In genomic region chr17:85614722-85615331, GRCm38 (mm10) we compare ENCODE assay signal across 14 mouse cellular contexts. TPM values are rescaled to one million over a fixed set of nuclear protein-coding genes. Genes with fewer than 3 reads are reported as not detected.
DNase-seq lines count a peak whose midpoint lies in the region; ATAC-seq lines count a peak whose summit lies in the region.
"Had no signal": no experiment of that assay in that cellular context is flagged by ENCODE, and none has a peak within 500 bp of the region (broad histone marks: within the 10 kb centered on the region; RNA-seq: fewer than 3 reads in every experiment).

No protein-coding gene starts in this region.

- DNase-seq in embryonic facial prominence, embryonic 11.5 days (ENCODE audit: low spot score) = peak; percentile 34
- DNase-seq in hindbrain, embryonic 14.5 days (ENCODE audit: low spot score) = no peak
- DNase-seq in retina, embryonic 14.5 days (ENCODE audit: low spot score) = peak; percentile 83
- no peak for DNase-seq in thymus, adult 18-20 months
- no peak for DNase-seq in urinary bladder, postnatal 10 days (ENCODE audit: low spot score)
- DNase-seq: gastrocnemius, postnatal 36 days had no signal

- 0 out of 2 replicates have a peak overlapping the region, but pooled peaks have one; percentile 14 for H3K4me3 ChIP-seq in kidney, embryonic 15.5 days (replicated peaks)
- H3K4me3 ChIP-seq in kidney, embryonic 14.5 days (ENCODE audit: low read length) = no peak overlapping the region
- peak overlapping the region; percentile 29 for H3K4me3 ChIP-seq in embryonic facial prominence, embryonic 11.5 days (ENCODE audit: low read depth, low read length)
- H3K4me3 ChIP-seq in hindbrain, embryonic 14.5 days (replicated peaks; ENCODE audit: low read length) = 0 out of 2 replicates have a peak overlapping the region, but pooled peaks have one; percentile 4
- H3K4me3 ChIP-seq: left cerebral cortex, adult 2 months; lung, embryonic 15.5 days had no signal

- H3K9me3 ChIP-seq in kidney, embryonic 15.5 days (replicated peaks) = no peaks in the 10 kb centered on the region
- H3K9me3 ChIP-seq in kidney, embryonic 14.5 days (ENCODE audit: control insufficient read depth, low read length) = no peaks in the 10 kb centered on the region
- H3K9me3 ChIP-seq in embryonic facial prominence, embryonic 11.5 days (replicated peaks; ENCODE audit: control insufficient read depth, low read length) = no peaks in the 10 kb centered on the region
- no peaks in the 10 kb centered on the region for H3K9me3 ChIP-seq in hindbrain, embryonic 14.5 days (ENCODE audit: control insufficient read depth, low read length)
- H3K9me3 ChIP-seq: G1E; lung, embryonic 15.5 days had no signal

- H3K4me2 ChIP-seq in kidney, embryonic 15.5 days = 0 out of 2 replicates have a peak overlapping the region, but pooled peaks have one; percentile 30
- H3K4me2 ChIP-seq in kidney, embryonic 14.5 days (replicated peaks; ENCODE audit: low read depth, low read length) = no peak overlapping the region
- peak overlapping the region; percentile 34 for H3K4me2 ChIP-seq in embryonic facial prominence, embryonic 11.5 days (ENCODE audit: low read depth, low read length)
- no peak overlapping the region for H3K4me2 ChIP-seq in hindbrain, embryonic 14.5 days (replicated peaks)
- H3K4me2 ChIP-seq: lung, embryonic 15.5 days had no signal

- no peaks in the 10 kb centered on the region for H3K36me3 ChIP-seq in kidney, embryonic 15.5 days
- no peaks in the 10 kb centered on the region for H3K36me3 ChIP-seq in kidney, embryonic 14.5 days (ENCODE audit: control insufficient read depth, insufficient read depth, low read length)
- H3K36me3 ChIP-seq in embryonic facial prominence, embryonic 11.5 days (replicated peaks; ENCODE audit: control insufficient read depth, insufficient read depth, low read depth, low read length) = no peaks in the 10 kb centered on the region
- no peaks in the 10 kb centered on the region for H3K36me3 ChIP-seq in hindbrain, embryonic 14.5 days (replicated peaks; ENCODE audit: control insufficient read depth, insufficient read depth)
- H3K36me3 ChIP-seq: G1E; lung, embryonic 15.5 days had no signal

- H3K27ac ChIP-seq in kidney, embryonic 15.5 days = no peak overlapping the region
- H3K27ac ChIP-seq in kidney, embryonic 14.5 days (ENCODE audit: low read depth, low read length) = no peak overlapping the region
- H3K27ac ChIP-seq in embryonic facial prominence, embryonic 11.5 days (replicated peaks; ENCODE audit: low read depth, low read length) = peak overlapping the region; percentile 56; the same call in 1 of the 2 replicates
- no peak overlapping the region for H3K27ac ChIP-seq in hindbrain, embryonic 14.5 days
- H3K27ac ChIP-seq: kidney, postnatal 0 days; left cerebral cortex, adult 2 months; lung, embryonic 15.5 days had no signal

- peaks cover 100% of the 10 kb centered on the region for H3K27me3 ChIP-seq in kidney, embryonic 15.5 days
- peaks cover 99% of the 10 kb centered on the region for H3K27me3 ChIP-seq in kidney, embryonic 14.5 days (ENCODE audit: control insufficient read depth, insufficient read depth, low read length)
- H3K27me3 ChIP-seq in embryonic facial prominence, embryonic 11.5 days (ENCODE audit: control insufficient read depth, insufficient read depth, low read length) = peaks cover 90% of the 10 kb centered on the region
- H3K27me3 ChIP-seq in hindbrain, embryonic 14.5 days (ENCODE audit: control insufficient read depth, insufficient read depth, low read length) = peaks cover 99% of the 10 kb centered on the region

- peaks cover 24% of the 10 kb centered on the region for H3K4me1 ChIP-seq in kidney, embryonic 15.5 days
- H3K4me1 ChIP-seq in kidney, embryonic 14.5 days (ENCODE audit: control insufficient read depth, insufficient read depth, low read length) = peaks cover 9% of the 10 kb centered on the region
- 0 out of 2 replicates have a peak, but pooled peaks cover 4% of the 10 kb centered on the region for H3K4me1 ChIP-seq in embryonic facial prominence, embryonic 11.5 days (ENCODE audit: control insufficient read depth, insufficient read depth, low read length)
- no peaks in the 10 kb centered on the region for H3K4me1 ChIP-seq in hindbrain, embryonic 14.5 days (replicated peaks; ENCODE audit: control insufficient read depth, insufficient read depth, low read length)

- under 1% methylated on average over 38 of the region's 38 CpGs for WGBS in kidney, embryonic 15.5 days
- WGBS in kidney, embryonic 14.5 days = under 1% methylated on average over 38 of the region's 38 CpGs
- under 1% methylated on average over 38 of the region's 38 CpGs for WGBS in embryonic facial prominence, embryonic 11.5 days
- WGBS in hindbrain, embryonic 14.5 days = under 1% methylated on average over 38 of the region's 38 CpGs

- no peak for ATAC-seq in kidney, embryonic 15.5 days (replicated peaks; ENCODE audit: low FRiP score)
- ATAC-seq in kidney, embryonic 14.5 days (ENCODE audit: low FRiP score, low TSS enrichment) = no peak
- ATAC-seq in embryonic facial prominence, embryonic 11.5 days (replicated peaks; ENCODE audit: insufficient number of reproducible peaks, low FRiP score, low TSS enrichment, low read depth) = no peak
- ATAC-seq in hindbrain, embryonic 14.5 days (ENCODE audit: low FRiP score) = no peak
- no peak for ATAC-seq in monocyte, adult 5-6 weeks (replicated peaks; ENCODE audit: insufficient number of reproducible peaks, low FRiP score, low TSS enrichment, poor library complexity, severe bottlenecking)

- H3K9ac ChIP-seq in kidney, embryonic 15.5 days = no peak overlapping the region
- no peak overlapping the region for H3K9ac ChIP-seq in kidney, embryonic 14.5 days (ENCODE audit: low read depth, low read length)
- H3K9ac ChIP-seq in embryonic facial prominence, embryonic 11.5 days (replicated peaks; ENCODE audit: low read length) = peak overlapping the region; percentile 53
- H3K9ac ChIP-seq in hindbrain, embryonic 14.5 days = no peak overlapping the region
- H3K9ac ChIP-seq: lung, embryonic 15.5 days had no signal

RNA-seq across cellular contexts. Expression of gene Six3, which starts 1.4 kb away (rescaled TPM):
- polyA plus RNA-seq in kidney, embryonic 15.5 days (2015; fragmentation: Nextera tagmentation; extraction: Ambion mirVana) = not detected in 2 replicates
- polyA plus RNA-seq in kidney, embryonic 14.5 days (2014; fragmentation: Nextera tagmentation; extraction: Ambion mirVana) = not detected in 2 replicates
- polyA plus RNA-seq in embryonic facial prominence, embryonic 11.5 days (2014; fragmentation: Nextera tagmentation; extraction: Ambion mirVana) = 9.5 and 10.5 TPM in 2 replicates
- polyA plus RNA-seq in hindbrain, embryonic 14.5 days (2014; fragmentation: Nextera tagmentation; extraction: Ambion mirVana) = 0.52 TPM in 1 of 2 replicates, not detected in the other
- not detected in 3 replicates for total RNA-seq in monocyte, adult 5-6 weeks (2017)
- total RNA-seq: adrenal gland, adult 18-20 months; gastrocnemius, postnatal 36 days had no signal
- polyA plus RNA-seq: G1E; kidney, postnatal 0 days; lung, embryonic 15.5 days had no signal

Comparison
In these comparisons a context has a peak if more than half of its experiments do, and no peak if none do; other contexts are left out.
1. H3K4me2 ChIP-seq: peak in kidney, embryonic 15.5 days (single experiment) and embryonic facial prominence, embryonic 11.5 days (single experiment); none in kidney, embryonic 14.5 days (single experiment) and hindbrain, embryonic 14.5 days (single experiment).
2. DNase-seq: peak in embryonic facial prominence, embryonic 11.5 days (single experiment) and retina, embryonic 14.5 days (single experiment); none in hindbrain, embryonic 14.5 days (single experiment), thymus, adult 18-20 months (0 of 2) and urinary bladder, postnatal 10 days (single experiment).